Mouse (Mus musculus): ENCODE results near the gene Dennd6a.

DNA sequence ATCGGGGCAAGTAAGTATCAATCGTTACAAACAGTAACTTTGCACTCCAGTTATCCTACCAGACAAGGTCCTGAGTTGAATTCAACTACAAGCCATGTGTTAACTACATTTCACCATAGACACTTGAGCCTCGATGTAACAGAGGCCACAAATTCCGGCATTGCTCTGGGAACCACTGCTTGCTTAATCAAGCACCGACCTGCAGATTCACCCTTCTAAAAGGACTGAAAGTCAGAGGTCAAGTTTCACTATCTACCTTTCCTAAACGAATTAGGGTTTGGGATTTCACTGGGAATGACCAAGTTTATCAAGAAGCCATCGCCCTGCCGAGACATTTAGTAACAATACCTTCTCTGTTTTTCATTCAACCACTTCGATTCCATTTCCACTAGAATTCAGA, 40.9 kb upstream of the Dennd6a start:
- TF ChIP-seq CTCF (IDR thresholded peaks at IDR 0.05; ENCODE audit: insufficient read depth, low read depth, low read length) (no peak), POLR2A (IDR thresholded peaks at IDR 0.05; ENCODE audit: insufficient read depth, low read depth, low read length) (no peak)

Measured in olfactory bulb, adult 2 months (tissue).